Mouse (Mus musculus) lung, postnatal 14 days (tissue): ENCODE data around the gene Plppr3.

ENCODE experiments used
- DNase-seq: peaks from one replicate; pipeline ENCODE4 v3.0.0; 2021

The Plppr3 gene

DNA sequence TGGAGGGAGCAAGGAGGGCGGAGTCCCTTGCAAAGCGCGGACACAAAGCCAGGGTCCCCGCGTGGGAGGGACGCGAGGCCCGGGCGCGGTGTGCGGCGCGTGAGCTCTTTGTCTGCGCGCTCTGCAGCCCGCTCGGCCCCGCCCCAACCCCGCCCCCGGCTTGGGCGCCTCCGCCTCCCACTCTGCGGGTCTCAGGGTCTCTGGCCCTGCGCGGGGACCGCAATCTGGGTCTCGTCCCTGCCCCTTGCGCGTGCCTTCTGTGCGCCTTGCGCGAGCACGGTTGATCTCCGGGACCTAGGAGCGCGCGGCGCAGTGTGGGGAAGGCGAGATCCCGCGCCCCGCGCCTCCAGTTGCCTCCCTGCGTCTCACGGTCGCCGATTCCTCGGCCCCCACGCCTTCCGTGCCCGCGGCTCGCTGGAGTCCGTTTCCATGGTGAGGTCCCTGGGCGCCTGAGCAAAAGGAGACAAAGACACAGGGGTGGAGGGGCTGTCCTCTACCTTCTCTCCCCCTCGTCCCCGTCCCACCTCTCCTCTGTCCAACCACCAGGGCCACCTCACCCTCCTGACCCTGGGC is at the start of gene Plppr3, which contains the start of gene Prtn3:
Gene Plppr3, minus strand, starts transcription at position 345 of the 573 bp plus-strand sequence.
Gene Prtn3, plus strand, starts transcription at position 187 of the 573 bp plus-strand sequence.
- no peak for DNase-seq

DNA sequence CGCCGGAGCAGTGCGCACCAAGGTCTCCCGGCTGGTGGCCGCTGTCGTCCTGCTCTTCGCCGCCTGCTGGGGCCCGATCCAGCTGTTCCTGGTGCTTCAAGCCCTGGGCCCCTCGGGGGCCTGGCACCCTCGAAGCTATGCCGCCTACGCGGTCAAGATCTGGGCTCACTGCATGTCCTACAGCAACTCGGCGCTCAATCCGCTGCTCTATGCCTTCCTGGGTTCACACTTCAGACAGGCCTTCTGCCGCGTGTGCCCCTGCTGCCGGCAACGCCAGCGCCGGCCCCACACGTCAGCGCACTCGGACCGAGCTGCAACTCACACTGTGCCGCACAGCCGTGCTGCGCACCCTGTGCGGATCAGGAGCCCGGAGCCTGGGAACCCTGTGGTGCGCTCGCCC is 47.1 kb upstream of the Plppr3 start:
- no peak for DNase-seq

DNA sequence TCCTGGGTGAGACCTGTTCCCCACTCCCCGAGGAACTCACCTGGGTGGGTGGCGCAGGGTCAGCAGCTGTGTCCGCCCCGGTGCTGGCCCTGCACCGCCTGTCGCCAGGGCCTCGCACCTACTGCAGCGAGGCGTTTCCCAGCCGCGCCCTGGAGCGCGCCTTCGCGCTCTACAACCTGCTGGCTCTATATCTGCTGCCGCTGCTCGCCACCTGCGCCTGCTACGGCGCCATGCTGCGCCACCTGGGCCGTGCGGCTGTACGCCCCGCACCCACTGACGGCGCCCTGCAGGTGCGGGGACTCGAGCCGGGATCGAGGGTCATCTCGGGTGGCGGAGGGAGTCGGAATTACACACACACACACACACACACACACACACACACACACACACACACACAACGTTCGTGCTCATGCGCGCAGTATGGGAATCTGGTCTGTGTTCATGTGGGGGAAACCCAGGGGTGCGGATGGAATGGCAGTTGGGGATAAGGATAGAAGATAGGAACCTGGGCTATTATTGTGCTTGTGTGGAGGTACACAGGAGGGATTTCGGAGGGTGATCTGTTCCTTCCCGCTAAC is 46.6 kb upstream of the Plppr3 start, which contains the start of gene R3hdm4:
Gene R3hdm4, minus strand, starts transcription at position 251 of the 578 bp plus-strand sequence.
- no peak for DNase-seq

GRCm38 (mm10) chr10:79920056-79920890 is 45.8 kb upstream of the Plppr3 start:
- DNase-seq: no peak

GRCm38 (mm10) chr10:79919251-79919849 is 44.9 kb upstream of the Plppr3 start:
- DNase-seq: no peak

DNA sequence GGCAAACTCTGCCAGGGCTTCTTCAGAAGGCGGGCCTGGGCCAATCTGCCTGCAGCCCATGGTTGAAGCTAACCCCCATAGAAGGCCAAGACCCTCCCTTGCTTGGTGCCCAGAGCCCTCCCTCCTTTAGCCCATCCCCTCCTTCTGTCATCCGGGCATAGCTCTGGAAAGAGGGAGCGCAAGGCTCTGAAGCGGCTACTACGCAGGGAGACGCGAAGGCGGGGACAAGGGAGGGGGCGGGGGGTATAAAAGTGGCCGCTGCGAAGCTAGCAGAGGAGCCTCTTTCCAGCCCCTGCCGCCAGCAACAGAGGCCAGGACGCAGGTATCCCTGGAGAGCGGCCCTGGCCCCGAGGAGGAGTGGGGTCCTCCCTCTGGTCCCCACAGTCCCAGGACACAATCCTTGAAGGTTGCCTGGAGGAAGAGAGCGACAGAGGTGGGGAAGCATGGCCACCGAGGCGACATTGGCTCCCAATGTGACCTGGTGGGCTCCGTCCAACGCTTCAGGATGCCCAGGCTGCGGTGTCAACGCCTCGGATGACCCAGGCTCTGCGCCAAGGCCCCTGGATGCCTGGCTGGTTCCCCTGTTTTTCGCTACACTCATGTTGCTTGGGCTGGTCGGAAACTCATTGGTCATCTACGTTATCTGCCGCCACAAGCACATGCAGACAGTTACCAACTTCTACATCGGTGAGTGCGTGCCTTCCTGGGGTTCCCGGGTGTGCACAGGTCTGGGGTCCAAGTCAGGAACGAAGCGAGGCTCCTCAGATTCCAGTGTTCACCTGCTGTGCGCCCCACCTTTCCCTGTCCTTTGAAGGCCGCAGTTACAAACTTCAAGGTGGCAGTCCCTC is 44.0 kb upstream of the Plppr3 start:
- DNase-seq: peak; percentile 52

GRCm38 (mm10) chr10:79917532-79918100 is 43.2 kb upstream of the Plppr3 start:
- DNase-seq: no peak

GRCm38 (mm10) chr10:79916808-79917531 is 42.5 kb upstream of the Plppr3 start, which contains the start of gene Kiss1r:
TSS of gene Kiss1r (plus strand) at chr10:79916971.
- peak; percentile 91 for DNase-seq

- DNase-seq: no peak
These were observed 41.6 kb upstream of the Plppr3 start for GRCm38 (mm10) chr10:79916081-79916480.

- DNase-seq: no peak
These were observed 40.6 kb upstream of the Plppr3 start for GRCm38 (mm10) chr10:79914948-79915596.

DNA sequence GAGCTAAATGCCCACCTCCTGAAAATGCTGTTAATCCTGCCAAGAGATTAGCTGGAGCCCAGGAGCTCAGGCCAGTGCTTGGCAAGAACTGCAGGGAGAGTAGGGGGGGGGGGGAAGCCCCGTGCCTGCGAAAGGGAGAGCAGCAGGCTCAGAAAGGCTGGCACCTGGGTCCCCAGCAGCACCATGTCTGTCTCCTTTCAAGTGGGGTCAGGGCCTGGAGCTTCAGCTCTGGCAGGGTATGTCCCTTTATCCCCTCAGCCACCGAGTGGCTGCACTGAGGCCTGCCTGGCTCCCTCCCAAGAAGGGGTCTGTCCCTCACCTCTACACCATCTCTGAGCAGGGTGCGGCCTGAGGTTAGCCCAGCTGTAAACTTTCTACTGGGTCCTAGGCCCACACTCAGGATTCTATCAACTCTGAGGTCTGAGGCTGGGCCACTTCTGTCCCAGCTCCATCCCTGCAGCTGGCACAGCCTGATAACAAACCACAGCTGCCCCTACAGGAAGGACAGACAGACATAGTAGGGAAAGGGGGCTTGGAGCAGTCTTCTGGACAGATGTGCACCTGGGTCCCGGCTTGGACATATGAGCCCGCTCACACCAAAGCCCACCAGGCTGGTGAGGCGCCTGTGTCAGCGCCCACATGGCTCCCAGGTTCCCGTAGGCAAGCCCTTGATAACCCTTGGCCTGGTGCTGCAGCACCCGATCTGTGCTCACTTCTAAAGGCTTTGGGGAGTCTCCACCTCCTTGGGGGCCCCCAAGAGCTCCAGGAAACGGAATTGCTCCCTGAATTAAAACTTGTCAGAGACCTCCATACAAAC is 39.9 kb upstream of the Plppr3 start:
- no peak for DNase-seq

- no peak for DNase-seq
These were observed 38.0 kb upstream of the Plppr3 start for GRCm38 (mm10) chr10:79912412-79912811.

DNA sequence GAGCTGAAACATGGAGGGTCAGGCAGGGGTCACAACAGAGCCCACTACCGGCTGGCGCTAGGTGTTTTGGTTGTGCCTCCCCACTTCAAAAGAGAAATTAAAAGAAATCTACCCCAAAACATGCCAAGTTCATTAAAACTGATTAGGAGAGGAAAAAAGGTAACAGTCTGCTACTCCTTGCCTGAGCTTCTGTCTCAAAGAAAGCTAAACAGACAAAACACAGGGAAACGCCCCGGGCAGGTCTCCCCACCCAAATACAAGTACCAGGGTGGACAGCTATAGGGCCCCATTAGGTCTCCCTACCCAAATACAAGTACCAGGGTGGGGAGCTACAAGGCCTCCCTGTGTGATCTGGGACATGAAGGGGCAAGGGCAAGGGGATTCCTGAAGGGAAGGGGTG is 36.1 kb upstream of the Plppr3 start, which contains the start of gene Gm26602:
Gene Gm26602, plus strand, starts transcription at position 301 of the 400 bp plus-strand sequence.
- DNase-seq: no peak

DNA sequence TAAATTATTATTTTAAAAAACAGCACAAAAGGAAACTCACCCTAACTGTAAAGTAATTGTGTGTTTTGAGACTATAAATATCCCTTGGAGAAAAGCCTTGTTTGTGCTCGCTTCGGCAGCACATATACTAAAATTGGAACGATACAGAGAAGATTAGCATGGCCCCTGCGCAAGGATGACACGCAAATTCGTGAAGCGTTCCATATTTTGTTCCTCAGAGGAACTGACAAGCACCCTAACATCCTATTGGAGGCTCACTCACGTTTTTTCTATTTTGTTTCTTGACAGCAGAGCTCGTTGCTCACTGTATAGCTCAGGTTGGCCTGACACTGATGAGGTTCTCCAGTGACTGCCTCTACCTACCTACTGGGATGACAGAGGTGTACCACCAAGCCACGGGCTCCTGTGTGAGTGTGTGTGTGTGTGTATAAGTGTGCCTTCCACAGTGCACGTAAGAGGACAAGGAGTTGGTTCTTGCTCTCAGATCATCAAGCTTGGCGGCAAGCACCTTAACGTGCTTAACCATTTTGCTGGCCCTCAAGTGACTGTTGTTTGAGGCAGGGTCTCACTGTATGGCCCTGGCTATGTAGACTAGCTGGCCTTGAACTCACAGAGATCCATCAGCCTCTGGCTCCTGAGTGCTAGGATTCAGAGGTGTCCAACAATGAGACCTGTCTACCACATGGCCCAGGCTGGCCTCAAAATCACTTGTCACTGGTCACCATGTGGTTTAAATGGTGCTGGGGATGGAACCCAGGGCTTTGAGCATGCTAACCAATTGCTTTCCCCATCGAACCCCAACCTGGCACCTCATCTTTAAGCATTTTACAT is 34.9 kb upstream of the Plppr3 start:
- no peak for DNase-seq

GRCm38 (mm10) chr10:79908167-79909091 is 34.0 kb upstream of the Plppr3 start, which contains the start of gene Med16:
TSS of gene Med16 (minus strand) at chr10:79908923.
- peak; percentile 97 for DNase-seq

- DNase-seq: no peak
These were observed 33.0 kb upstream of the Plppr3 start for GRCm38 (mm10) chr10:79907415-79907814.

DNA sequence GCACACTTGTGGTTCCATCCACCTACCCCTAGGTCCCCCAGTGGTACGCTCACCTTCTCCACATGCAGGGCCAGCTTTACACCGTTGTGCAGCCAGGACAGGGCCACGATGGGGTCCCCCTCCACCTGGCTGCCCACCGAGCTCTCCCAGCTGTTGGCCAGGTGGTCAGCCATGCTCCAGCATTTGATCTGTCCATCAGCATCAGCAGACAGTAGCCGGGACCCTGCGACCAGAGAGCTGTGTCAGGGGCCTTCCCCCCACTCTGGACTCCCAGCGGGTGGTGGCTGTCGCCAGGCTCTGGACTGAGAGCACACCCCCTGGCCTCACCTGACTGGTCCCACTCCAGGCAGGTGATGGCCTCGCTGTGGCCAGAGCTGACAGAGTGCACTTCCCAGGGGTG is 32.3 kb upstream of the Plppr3 start:
- no peak for DNase-seq
